Mouse (Mus musculus) liver, embryonic 12.5 days (tissue): ENCODE results near the gene Hs3st4. TPM values are rescaled to one million over a fixed set of nuclear protein-coding genes. Genes with fewer than 3 reads are reported as not detected.

ENCODE experiments used
- ATAC-seq: fragments of 200-750 bp; cut with Nextera tagmentation; 2 replicates; pipeline ENCODE4 v1.8.0; 2017; ENCODE audit warnings: moderate number of reproducible peaks, mild to moderate bottlenecking, moderate library complexity
- H3K27ac ChIP-seq: fragments of 300-500 bp; sonication (generic); 2 replicates; pipeline ENCODE4 v1.5.1; 2016; ENCODE audit warnings: mild to moderate bottlenecking
- H3K27me3 ChIP-seq: fragments of 300-500 bp; sonication (generic); replicated peaks from 2 replicates; pipeline ENCODE4 v1.6.1; 2016; ENCODE audit warnings: mild to moderate bottlenecking, moderate library complexity
- H3K36me3 ChIP-seq: fragments of 300-500 bp; sonication (generic); 2 replicates; pipeline ENCODE4 v1.6.1; 2016; ENCODE audit warnings: mild to moderate bottlenecking, moderate library complexity
- H3K4me1 ChIP-seq: fragments of 300-500 bp; sonication (generic); 2 replicates; pipeline ENCODE4 v1.6.1; 2016
- H3K4me2 ChIP-seq: fragments of 300-500 bp; sonication (generic); 2 replicates; pipeline ENCODE4 v1.6.1; 2016; ENCODE audit warnings: mild to moderate bottlenecking, moderate library complexity
- H3K4me3 ChIP-seq: fragments of 300-500 bp; sonication (generic); 2 replicates; pipeline ENCODE4 v1.5.1; 2016; ENCODE audit warnings: mild to moderate bottlenecking, moderate library complexity
- H3K9ac ChIP-seq: fragments of 300-500 bp; sonication (generic); 2 replicates; pipeline ENCODE4 v1.6.1; 2016; ENCODE audit warnings: mild to moderate bottlenecking, moderate library complexity
- H3K9me3 ChIP-seq: fragments of 300-500 bp; sonication (generic); replicated peaks from 2 replicates; pipeline ENCODE4 v1.6.1; 2016; ENCODE audit warnings: mild to moderate bottlenecking, moderate library complexity
- WGBS: fragments of 180-500 bp; shearing (Covaris S2); methylation state at CpG from one replicate; pipeline ENCODE4 v1.1.7; 2016; ENCODE audit not compliant: insufficient replicate concordance; 5-methylcytosine and 5-hydroxymethylcytosine counted together
- polyA plus RNA-seq: library from polyadenylated mRNA; unstranded; fragments of >200 nt; fragmentation: Nextera tagmentation; extraction: Ambion mirVana; gene quantifications from 2 replicates; pipeline ENCODE4 v1.2.1, GENCODE M21; 2016

The Hs3st4 gene
- polyA plus RNA-seq, 1 experiment from 2014 or later, result not detected

GRCm38 (mm10) chr7:124150901-124151300, 168.2 kb downstream of the Hs3st4 start:
- Histone ChIP-seq H3K4me2 (no peak overlapping the region), H3K9me3 (no peaks in the 10 kb centered on the region), H3K4me1 (no peaks in the 10 kb centered on the region), H3K36me3 (no peaks in the 10 kb centered on the region), H3K27ac (no peak overlapping the region), H3K9ac (no peak overlapping the region), H3K27me3 (no peaks in the 10 kb centered on the region), H3K4me3 (no peak overlapping the region)
- no peak for ATAC-seq
- WGBS, result 43% methylated on average over 2 of the region's 2 CpGs

GRCm38 (mm10) chr7:124163301-124163700, 180.6 kb downstream of the Hs3st4 start:
- no peak for ATAC-seq
- H3K27ac ChIP-seq, result no peak overlapping the region
- H3K4me2 ChIP-seq, result no peak overlapping the region
- no peaks in the 10 kb centered on the region for H3K36me3 ChIP-seq
- H3K4me1 ChIP-seq, result no peaks in the 10 kb centered on the region
- 71% methylated on average over 1 of the region's 1 CpGs for WGBS
- H3K9ac ChIP-seq, result no peak overlapping the region
- H3K27me3 ChIP-seq, result no peaks in the 10 kb centered on the region
- no peak overlapping the region for H3K4me3 ChIP-seq
- H3K9me3 ChIP-seq, result no peaks in the 10 kb centered on the region

GRCm38 (mm10) chr7:124166229-124166628, 183.6 kb downstream of the Hs3st4 start:
- 20% methylated on average over 1 of the region's 1 CpGs for WGBS
- no peak overlapping the region for H3K4me3 ChIP-seq
- no peaks in the 10 kb centered on the region for H3K4me1 ChIP-seq
- no peaks in the 10 kb centered on the region for H3K9me3 ChIP-seq
- no peak overlapping the region for H3K9ac ChIP-seq
- no peak overlapping the region for H3K4me2 ChIP-seq
- H3K27ac ChIP-seq, result no peak overlapping the region
- no peak for ATAC-seq
- H3K27me3 ChIP-seq, result no peaks in the 10 kb centered on the region
- H3K36me3 ChIP-seq, result no peaks in the 10 kb centered on the region

- Histone ChIP-seq H3K4me1 (no peaks in the 10 kb centered on the region), H3K36me3 (no peaks in the 10 kb centered on the region), H3K27ac (no peak overlapping the region), H3K9me3 (no peaks in the 10 kb centered on the region; the same call in 1 of the 2 replicates), H3K4me3 (no peak overlapping the region), H3K9ac (no peak overlapping the region), H3K27me3 (no peaks in the 10 kb centered on the region), H3K4me2 (no peak overlapping the region)
- no peak for ATAC-seq
- WGBS, result 56% methylated on average over 2 of the region's 2 CpGs
Observed at GRCm38 (mm10) chr7:124168796-124169195, 186.1 kb downstream of the Hs3st4 start.

GRCm38 (mm10) chr7:124170001-124170400, 187.3 kb downstream of the Hs3st4 start:
- Histone ChIP-seq H3K9ac (no peak overlapping the region), H3K36me3 (no peaks in the 10 kb centered on the region), H3K27me3 (no peaks in the 10 kb centered on the region), H3K4me2 (no peak overlapping the region), H3K9me3 (no peaks in the 10 kb centered on the region; the same call in 1 of the 2 replicates), H3K27ac (no peak overlapping the region), H3K4me1 (no peaks in the 10 kb centered on the region), H3K4me3 (no peak overlapping the region)
- 61% methylated on average over 2 of the region's 2 CpGs for WGBS
- no peak for ATAC-seq

DNA sequence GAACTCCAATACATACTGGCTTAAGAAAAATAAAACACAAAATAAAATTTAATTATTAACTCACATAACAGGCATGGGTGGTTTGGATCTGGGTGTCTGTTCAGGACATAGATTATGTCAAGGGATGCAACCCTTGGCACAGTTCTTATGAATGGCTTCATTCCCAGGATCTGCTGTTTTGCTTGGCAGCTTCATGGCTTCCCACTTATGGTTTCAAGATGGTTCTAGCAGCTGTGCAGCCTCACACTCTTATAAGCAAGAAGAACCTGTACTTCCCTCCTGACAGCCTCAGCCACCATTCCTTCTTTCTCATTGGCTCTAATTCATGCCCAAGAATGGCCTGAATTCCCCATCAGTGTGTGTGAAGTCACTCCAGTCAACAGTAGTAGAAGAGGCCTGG, 189.3 kb downstream of the Hs3st4 start:
- Histone ChIP-seq H3K4me1 (no peaks in the 10 kb centered on the region), H3K9me3 (no peaks in the 10 kb centered on the region; the same call in 1 of the 2 replicates), H3K4me3 (no peak overlapping the region), H3K36me3 (no peaks in the 10 kb centered on the region), H3K9ac (no peak overlapping the region), H3K27ac (no peak overlapping the region), H3K4me2 (no peak overlapping the region), H3K27me3 (no peaks in the 10 kb centered on the region)
- ATAC-seq, result no peak

DNA sequence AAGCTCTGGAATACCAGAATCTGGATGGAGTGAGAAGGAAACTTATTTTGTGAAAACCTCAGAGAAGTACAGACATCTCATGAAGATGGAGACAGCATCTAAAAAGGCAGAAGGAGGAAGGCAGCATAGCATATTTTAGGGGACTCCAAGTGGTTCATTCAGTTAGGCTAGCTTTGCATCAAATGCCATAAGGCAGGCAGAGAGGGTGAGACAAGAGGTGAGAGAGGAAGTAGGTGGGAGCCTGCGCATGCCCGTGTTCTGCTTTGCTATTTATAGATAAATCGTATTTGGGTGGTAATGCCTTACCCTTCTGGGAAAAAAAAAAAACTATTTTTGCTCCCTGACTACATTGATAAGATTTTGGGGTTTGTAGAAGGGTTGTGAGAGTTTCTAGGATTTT, 198.3 kb downstream of the Hs3st4 start:
- Histone ChIP-seq H3K4me3 (no peak overlapping the region), H3K36me3 (no peaks in the 10 kb centered on the region), H3K27ac (no peak overlapping the region), H3K27me3 (no peaks in the 10 kb centered on the region), H3K4me1 (no peaks in the 10 kb centered on the region), H3K9ac (no peak overlapping the region), H3K9me3 (no peaks in the 10 kb centered on the region), H3K4me2 (no peak overlapping the region)
- 58% methylated on average over 3 of the region's 3 CpGs for WGBS
- ATAC-seq, result no peak

GRCm38 (mm10) chr7:124184693-124185092, 202.0 kb downstream of the Hs3st4 start:
- H3K27ac ChIP-seq, result no peak overlapping the region

GRCm38 (mm10) chr7:124198811-124199570, 216.3 kb downstream of the Hs3st4 start:
- Histone ChIP-seq H3K27me3 (no peaks in the 10 kb centered on the region), H3K4me1 (no peaks in the 10 kb centered on the region), H3K4me3 (no peak overlapping the region), H3K36me3 (no peaks in the 10 kb centered on the region), H3K9me3 (no peaks in the 10 kb centered on the region), H3K9ac (no peak overlapping the region), H3K27ac (no peak overlapping the region), H3K4me2 (no peak overlapping the region)
- no peak for ATAC-seq
- 66% methylated on average over 6 of the region's 6 CpGs for WGBS

More at GRCm38 (mm10) chr7:124184693-124185092, 202.0 kb downstream of the Hs3st4 start:
- ATAC-seq, result no peak
- H3K4me2 ChIP-seq, result no peak overlapping the region
- H3K4me1 ChIP-seq, result no peaks in the 10 kb centered on the region
- H3K27me3 ChIP-seq, result no peaks in the 10 kb centered on the region
- H3K36me3 ChIP-seq, result no peaks in the 10 kb centered on the region
- no peak overlapping the region for H3K9ac ChIP-seq
- 47% methylated on average over 1 of the region's 1 CpGs for WGBS
- no peaks in the 10 kb centered on the region for H3K9me3 ChIP-seq
- H3K4me3 ChIP-seq, result no peak overlapping the region

- Histone ChIP-seq H3K27me3 (no peaks in the 10 kb centered on the region), H3K36me3 (no peaks in the 10 kb centered on the region), H3K27ac (no peak overlapping the region), H3K4me1 (no peaks in the 10 kb centered on the region), H3K9me3 (0 out of 2 replicates have a peak, but pooled peaks cover 6% of the 10 kb centered on the region), H3K9ac (no peak overlapping the region), H3K4me3 (no peak overlapping the region), H3K4me2 (no peak overlapping the region)
- whole genome bisulfite sequencing, result 71% methylated on average over 1 of the region's 1 CpGs
- no peak for ATAC-seq
Observed at GRCm38 (mm10) chr7:124216921-124217320, 234.3 kb downstream of the Hs3st4 start.

DNA sequence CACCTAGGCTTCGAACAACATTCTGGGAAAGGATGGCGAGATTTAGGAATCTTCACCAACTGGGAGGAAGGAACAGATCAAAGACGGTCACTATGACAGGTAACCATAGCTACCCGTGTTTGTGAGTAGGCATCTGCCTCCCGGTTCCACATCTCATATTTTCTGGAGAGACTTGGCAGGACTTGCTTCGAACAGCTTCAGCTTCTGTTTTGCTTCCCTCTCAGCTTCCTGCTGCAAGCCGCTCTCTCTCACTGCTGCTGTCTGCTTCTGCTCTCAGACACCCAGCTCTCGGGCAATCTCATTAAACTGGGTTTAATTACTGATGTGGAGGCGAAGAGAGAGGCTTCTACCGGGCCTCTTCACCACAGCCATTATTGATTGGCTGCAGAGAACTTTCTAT, 237.9 kb downstream of the Hs3st4 start:
- H3K9ac ChIP-seq, result no peak overlapping the region
- WGBS, result 56% methylated on average over 10 of the region's 10 CpGs
- no peaks in the 10 kb centered on the region for H3K4me1 ChIP-seq

DNA sequence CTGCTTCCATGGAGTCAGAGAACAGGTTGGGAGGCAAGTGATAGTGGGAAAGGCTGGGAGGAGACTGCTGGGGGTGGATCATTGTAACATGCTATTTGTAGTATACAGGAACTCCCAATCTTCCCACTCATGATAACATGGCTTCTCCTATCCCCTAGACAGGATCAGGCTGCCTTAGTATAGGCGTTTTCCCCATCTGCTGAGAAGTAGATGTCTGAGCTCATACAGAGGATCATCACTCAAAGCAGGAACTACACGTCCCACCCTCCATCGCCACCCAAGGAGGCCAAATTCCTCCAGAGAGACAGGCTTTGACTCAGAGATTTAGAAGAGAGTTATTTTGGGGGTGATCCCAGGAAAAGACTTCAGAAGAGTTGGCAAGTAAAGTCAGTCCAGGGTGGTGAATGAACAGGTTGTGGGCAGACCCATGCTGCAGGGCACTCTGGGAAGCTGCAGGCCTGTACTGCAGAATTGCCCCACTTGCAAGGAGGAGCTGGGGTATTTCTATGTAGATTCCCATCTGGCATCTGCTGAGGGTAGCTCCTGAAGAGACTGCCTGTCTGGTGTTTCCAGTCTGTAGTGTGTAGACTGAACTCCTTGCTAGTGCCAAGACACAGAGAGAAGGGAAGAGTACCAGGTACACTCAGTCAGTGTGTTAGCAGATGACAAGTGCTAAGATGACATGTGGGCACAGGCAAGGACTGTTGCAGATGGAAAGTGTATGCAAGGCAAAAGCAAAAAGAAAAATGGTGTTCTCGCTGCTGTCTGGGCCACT, 255.4 kb downstream of the Hs3st4 start:
- Histone ChIP-seq H3K36me3 (no peaks in the 10 kb centered on the region), H3K9me3 (no peaks in the 10 kb centered on the region), H3K27ac (no peak overlapping the region), H3K4me3 (no peak overlapping the region), H3K9ac (no peak overlapping the region), H3K27me3 (no peaks in the 10 kb centered on the region), H3K4me1 (no peaks in the 10 kb centered on the region), H3K4me2 (no peak overlapping the region)
- ATAC-seq, result no peak
- WGBS, result 59% methylated on average over 4 of the region's 4 CpGs

More for the DNA sequence above, 237.9 kb downstream of the Hs3st4 start:
- H3K4me3 ChIP-seq, result no peak overlapping the region
- no peak overlapping the region for H3K27ac ChIP-seq
- H3K4me2 ChIP-seq, result no peak overlapping the region
- H3K36me3 ChIP-seq, result no peaks in the 10 kb centered on the region
- no peak for ATAC-seq
- no peaks in the 10 kb centered on the region for H3K27me3 ChIP-seq
- 0 out of 2 replicates have a peak, but pooled peaks cover 6% of the 10 kb centered on the region for H3K9me3 ChIP-seq
